Mouse (Mus musculus): ENCODE measurements around the gene Trpc1.

DNA sequence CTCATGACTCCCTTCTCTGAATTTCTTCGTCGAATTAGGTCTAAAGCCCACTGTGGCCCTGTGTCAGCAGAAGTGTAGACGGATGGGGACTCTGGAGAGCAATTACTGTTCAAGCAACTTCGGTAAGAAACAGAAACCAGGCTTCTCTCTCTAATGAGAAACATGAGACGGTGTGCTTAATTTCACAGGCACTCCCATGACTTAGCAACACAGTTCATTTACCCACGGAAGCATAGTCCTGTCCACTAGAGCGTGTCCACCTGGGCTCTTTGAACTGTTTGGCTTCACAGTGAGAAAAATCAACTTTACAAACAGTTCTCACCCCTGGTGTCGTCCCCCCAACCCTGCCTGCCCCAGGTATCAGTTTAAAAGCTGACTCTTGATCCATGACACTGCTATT, 57.4 kb downstream of the Trpc1 start:
- TF ChIP-seq POLR2A (IDR thresholded peaks at IDR 0.05; ENCODE audit: control insufficient read depth in 1 of 2, insufficient read depth in 1 of 2, low read depth in 1 of 2, low read length in 2 of 2, poor library complexity in 1 of 2) (no peak), GABPA (IDR thresholded peaks at IDR 0.05; ENCODE audit: low read depth, low read length) (no peak), ZC3H11A (IDR thresholded peaks at IDR 0.05; ENCODE audit: low read depth, low read length) (no peak), MAZ (IDR thresholded peaks at IDR 0.05; ENCODE audit: low read depth, low read length) (no peak), MEF2A (IDR thresholded peaks at IDR 0.05; ENCODE audit: extremely low read depth, insufficient replicate concordance, low read depth, low read length, poor library complexity, severe bottlenecking) (no peak), ZKSCAN1 (IDR thresholded peaks at IDR 0.05; ENCODE audit: low read depth, low read length) (no peak), USF2 (IDR thresholded peaks at IDR 0.05; ENCODE audit: borderline replicate concordance in 1 of 2, insufficient read depth in 1 of 2, low read depth in 1 of 2, low read length in 2 of 2) (no peak), CTCF (IDR thresholded peaks at IDR 0.05 in 2 of 3, conservative IDR thresholded peaks at IDR 0.05 in 1 of 3; ENCODE audit: control insufficient read depth in 1 of 3, insufficient read depth in 1 of 3, low read depth in 2 of 3, low read length in 3 of 3, poor library complexity in 1 of 3, severe bottlenecking in 1 of 3) (no peak), TBP (IDR thresholded peaks at IDR 0.05; ENCODE audit: low read depth, low read length) (no peak), E2F4 (IDR thresholded peaks at IDR 0.05; ENCODE audit: borderline replicate concordance, low read depth, low read length) (no peak), BHLHE40 (IDR thresholded peaks at IDR 0.05; ENCODE audit: borderline replicate concordance, low read depth, low read length) (no peak)

Data from MEL (cell line).